In the genomic region with DNA sequence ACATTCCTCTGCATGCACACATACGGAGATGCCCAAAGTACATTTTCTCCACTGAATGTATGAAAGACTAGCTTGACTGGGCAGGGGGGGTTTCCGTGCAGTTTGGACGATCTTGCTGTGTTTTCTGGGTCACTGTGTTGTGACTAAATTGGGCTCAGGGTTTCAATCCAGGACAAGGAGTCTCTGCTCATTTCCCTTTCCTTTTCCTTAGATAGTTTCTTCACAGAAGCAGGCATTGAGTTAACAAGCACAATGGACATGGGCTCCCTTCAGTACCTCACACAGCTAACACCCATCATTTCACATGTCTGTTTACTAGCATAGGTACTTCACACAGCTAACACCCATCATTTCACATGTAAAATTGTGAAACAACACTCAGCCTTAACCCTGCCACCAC, we compare ENCODE assay signal across 22 mouse cellular contexts.
DNase-seq lines count a peak whose midpoint lies in the region; TF ChIP-seq lines count a peak whose summit lies in the region.
"Had no signal": no experiment of that assay in that cellular context is flagged by ENCODE, and none has a peak within 500 bp of the region (broad histone marks: within the 10 kb centered on the region; RNA-seq: fewer than 3 reads in every experiment).

No protein-coding gene starts in this region.

- TF ChIP-seq EP300 in heart, adult 2 months (IDR thresholded peaks at IDR 0.05; ENCODE audit: insufficient read depth, low read depth, low read length): peak; percentile 31; the same call in 1 of the 2 replicates

- H3K36me3 ChIP-seq in heart, adult 2 months (ENCODE audit: control insufficient read depth, insufficient read depth, low read length): peaks cover 9% of the 10 kb centered on the region; the same call in 1 of the 2 replicates
- H3K36me3 ChIP-seq in kidney, adult 2 months (ENCODE audit: control insufficient read depth, insufficient read depth, low read length): no peaks in the 10 kb centered on the region
- H3K36me3 ChIP-seq: embryonic facial prominence, embryonic 10.5 days; embryonic facial prominence, embryonic 13.5 days; forebrain, embryonic 12.5 days; forebrain, embryonic 15.5 days; heart, embryonic 13.5 days; hindbrain, embryonic 12.5 days; hindbrain, embryonic 15.5 days had no signal

- DNase-seq in heart, adult 2 months: peak in 1 of 2 experiments; percentile 13
- DNase-seq in heart, postnatal 10 days: no peak
- DNase-seq in kidney, adult 2 months: peak; percentile 42
- DNase-seq in kidney, postnatal 14 days: no peak
- no peak for DNase-seq in gastrocnemius, postnatal 14 days
- DNase-seq: adrenal gland, adult 2 months; adrenal gland, postnatal 14 days; cerebellum, adult 11-12 months; cerebellum, adult 8-10 months; cerebellum, postnatal 10 days; cerebellum, postnatal 36 days; embryo, embryonic 11 days; gastrocnemius, postnatal 36 days had no signal

- H3K4me1 ChIP-seq in heart, adult 2 months (ENCODE audit: control insufficient read depth, insufficient read depth, low read length): peaks cover 18% of the 10 kb centered on the region
- H3K4me1 ChIP-seq in kidney, adult 2 months (ENCODE audit: control insufficient read depth, insufficient read depth, low read length): 0 out of 2 replicates have a peak, but pooled peaks cover 3% of the 10 kb centered on the region
- H3K4me1 ChIP-seq in brown adipose tissue, adult 24 weeks (ENCODE audit: control insufficient read depth, insufficient read depth, insufficient read length, low read length): peaks cover 30% of the 10 kb centered on the region
- H3K4me1 ChIP-seq: embryonic facial prominence, embryonic 13.5 days; hindbrain, embryonic 12.5 days; hindbrain, embryonic 15.5 days had no signal

- no peak for TF ChIP-seq CTCF in heart, adult 2 months (IDR thresholded peaks at IDR 0.05)
- TF ChIP-seq CTCF in kidney, adult 2 months (conservative IDR thresholded peaks at IDR 0.05; ENCODE audit: insufficient read depth, insufficient read length, low read depth, low read length): no peak

- H3K27ac ChIP-seq in heart, adult 2 months: peak overlapping the region; percentile 58
- H3K27ac ChIP-seq in kidney, adult 2 months (ENCODE audit: insufficient read depth, low read depth, low read length): no peak overlapping the region
- peak overlapping the region; percentile 75 for H3K27ac ChIP-seq in brown adipose tissue, adult 24 weeks (replicated peaks; ENCODE audit: low read depth, low read length)
- H3K27ac ChIP-seq: embryonic facial prominence, embryonic 10.5 days; embryonic facial prominence, embryonic 13.5 days; forebrain, embryonic 12.5 days; forebrain, embryonic 15.5 days; heart, embryonic 13.5 days; hindbrain, embryonic 12.5 days; hindbrain, embryonic 15.5 days had no signal

- no peaks in the 10 kb centered on the region for H3K27me3 ChIP-seq in heart, adult 2 months (ENCODE audit: control insufficient read depth, insufficient read depth, low read length)
- H3K27me3 ChIP-seq in kidney, adult 2 months (replicated peaks; ENCODE audit: control insufficient read depth, insufficient read depth, low read length): no peaks in the 10 kb centered on the region
- H3K27me3 ChIP-seq: embryonic facial prominence, embryonic 13.5 days; forebrain, embryonic 12.5 days; forebrain, embryonic 15.5 days; heart, embryonic 13.5 days; hindbrain, embryonic 12.5 days; hindbrain, embryonic 15.5 days had no signal

- no peak overlapping the region; the same call in 1 of the 2 replicates for H3K4me3 ChIP-seq in heart, adult 2 months
- H3K4me3 ChIP-seq in kidney, adult 2 months (ENCODE audit: insufficient read depth, low read depth, low read length): no peak overlapping the region
- H3K4me3 ChIP-seq in brown adipose tissue, adult 24 weeks (ENCODE audit: insufficient read depth, low read depth, low read length): no peak overlapping the region
- H3K4me3 ChIP-seq: embryonic facial prominence, embryonic 10.5 days; embryonic facial prominence, embryonic 13.5 days; erythroblast, embryonic 14.5 days; forebrain, embryonic 12.5 days; forebrain, embryonic 15.5 days; heart, embryonic 13.5 days; hindbrain, embryonic 12.5 days; hindbrain, embryonic 15.5 days had no signal

- WGBS in heart, adult 2 months: 52% methylated on average over 3 of the region's 3 CpGs
- 61% methylated on average over 3 of the region's 3 CpGs for WGBS in kidney, adult 2 months

- no peak for TF ChIP-seq POLR2A in heart, adult 2 months (IDR thresholded peaks at IDR 0.05; ENCODE audit: insufficient read depth, low read depth, low read length)
- no peak for TF ChIP-seq POLR2A in kidney, adult 2 months (IDR thresholded peaks at IDR 0.05; ENCODE audit: low read depth, low read length)

- intact Hi-C loops in heart, adult 2 months (cut with DNase I): loop anchor here (1.0 to 10.0 kb wide), 2 partner anchors 27 to 239 kb away; no protein-coding TSS in a partner anchor
- intact Hi-C loops in heart, postnatal 10 days (cut with DNase I): loop anchor here (5.0 kb wide), 1 partner anchor 71 kb away; the partner anchor contains the start of gene Ankrd28
- intact Hi-C loops in gastrocnemius, postnatal 14 days (cut with DNase I; ENCODE audit: low total_unique reads): no loop called here

- no peak overlapping the region for H3K9ac ChIP-seq in heart, adult 2 months (ENCODE audit: low read depth, low read length)
- H3K9ac ChIP-seq: embryonic facial prominence, embryonic 13.5 days; forebrain, embryonic 12.5 days; forebrain, embryonic 15.5 days; heart, embryonic 13.5 days; hindbrain, embryonic 12.5 days; hindbrain, embryonic 15.5 days had no signal

- H3K79me2 ChIP-seq in heart, adult 2 months (replicated peaks; ENCODE audit: control insufficient read depth, insufficient read depth, low read length): no peaks in the 10 kb centered on the region
